ENCODE assay signal across 13 mouse cellular contexts in genomic region chr4:154472569-154472968, GRCm38 (mm10).
A peak's percentile ranks its signal among the peaks of the same experiment; 100 is the strongest.
DNase-seq lines count a peak whose midpoint lies in the region; ATAC-seq and TF ChIP-seq lines count a peak whose summit lies in the region.
"Had no signal": no experiment of that assay in that cellular context is flagged by ENCODE, and none has a peak within 500 bp of the region (broad histone marks: within the 10 kb centered on the region; RNA-seq: fewer than 3 reads in every experiment).

No protein-coding gene starts in this region.

- H3K4me1 ChIP-seq in midbrain, embryonic 10.5 days = peaks cover 66% of the 10 kb centered on the region
- peaks cover 13% of the 10 kb centered on the region; the same call in 1 of the 2 replicates for H3K4me1 ChIP-seq in midbrain, postnatal 0 days (ENCODE audit: insufficient read depth, low read length)
- H3K4me1 ChIP-seq in forebrain, embryonic 13.5 days = peaks cover 36% of the 10 kb centered on the region
- peaks cover 27% of the 10 kb centered on the region for H3K4me1 ChIP-seq in hindbrain, embryonic 16.5 days (ENCODE audit: control insufficient read depth, insufficient read depth, low read depth, low read length)
- peaks cover 38% of the 10 kb centered on the region for H3K4me1 ChIP-seq in neural tube, embryonic 11.5 days (ENCODE audit: control insufficient read depth, insufficient read depth, low read length)

- H3K9ac ChIP-seq in midbrain, postnatal 0 days (replicated peaks; ENCODE audit: low read length, poor library complexity, severe bottlenecking) = no peak overlapping the region
- H3K9ac ChIP-seq in forebrain, embryonic 13.5 days = peak overlapping the region; percentile 48
- no peak overlapping the region for H3K9ac ChIP-seq in hindbrain, embryonic 16.5 days (ENCODE audit: low read depth, low read length)
- no peak overlapping the region for H3K9ac ChIP-seq in neural tube, embryonic 11.5 days (ENCODE audit: low read length)

- H3K27me3 ChIP-seq in midbrain, embryonic 10.5 days (ENCODE audit: low read depth, poor library complexity, severe bottlenecking) = peaks cover 94% of the 10 kb centered on the region
- H3K27me3 ChIP-seq in midbrain, postnatal 0 days (ENCODE audit: insufficient read depth, low read length) = peaks cover 21% of the 10 kb centered on the region
- H3K27me3 ChIP-seq in forebrain, embryonic 13.5 days = peaks cover 79% of the 10 kb centered on the region
- H3K27me3 ChIP-seq in hindbrain, embryonic 16.5 days (replicated peaks; ENCODE audit: control insufficient read depth, insufficient read depth, low read length) = peaks cover 40% of the 10 kb centered on the region
- H3K27me3 ChIP-seq in neural tube, embryonic 11.5 days (ENCODE audit: control insufficient read depth, insufficient read depth, low read length) = peaks cover 61% of the 10 kb centered on the region

- H3K4me3 ChIP-seq in midbrain, embryonic 10.5 days = peak overlapping the region; percentile 16; the same call in 1 of the 2 replicates
- H3K4me3 ChIP-seq in midbrain, postnatal 0 days (ENCODE audit: low read depth, low read length) = no peak overlapping the region
- H3K4me3 ChIP-seq in forebrain, embryonic 13.5 days = no peak overlapping the region
- no peak overlapping the region for H3K4me3 ChIP-seq in hindbrain, embryonic 16.5 days (ENCODE audit: low read length)
- H3K4me3 ChIP-seq in neural tube, embryonic 11.5 days (ENCODE audit: low read depth, low read length) = no peak overlapping the region

- peak; percentile 57 for DNase-seq in midbrain, embryonic 10.5 days (ENCODE audit: low spot score)
- DNase-seq in midbrain, postnatal 0 days (ENCODE audit: low spot score) = no peak
- DNase-seq in neural tube, embryonic 11.5 days (ENCODE audit: low spot score) = peak; percentile 42
- DNase-seq in ovary, postnatal 14 days (ENCODE audit: low spot score) = no peak
- DNase-seq in layer of hippocampus, postnatal 10 days (ENCODE audit: low spot score in 2 of 2) = no peak
- DNase-seq: cerebellum, adult 2 months; kidney, postnatal 10 days; left cerebral cortex, postnatal 4 days; thymus, postnatal 36 days had no signal

- H3K9me3 ChIP-seq in midbrain, embryonic 10.5 days (replicated peaks) = no peaks in the 10 kb centered on the region
- no peaks in the 10 kb centered on the region for H3K9me3 ChIP-seq in midbrain, postnatal 0 days (ENCODE audit: low read length)
- no peaks in the 10 kb centered on the region for H3K9me3 ChIP-seq in forebrain, embryonic 13.5 days (replicated peaks)
- H3K9me3 ChIP-seq in hindbrain, embryonic 16.5 days (ENCODE audit: control insufficient read depth, low read length) = no peaks in the 10 kb centered on the region
- H3K9me3 ChIP-seq in neural tube, embryonic 11.5 days (ENCODE audit: control insufficient read depth, low read length) = no peaks in the 10 kb centered on the region

- ATAC-seq in midbrain, postnatal 0 days (ENCODE audit: low FRiP score) = no peak
- ATAC-seq in forebrain, embryonic 13.5 days = peak; percentile 27; the same call in 1 of the 2 replicates
- ATAC-seq in hindbrain, embryonic 16.5 days = no peak
- ATAC-seq in neural tube, embryonic 11.5 days (ENCODE audit: insufficient read depth, low FRiP score, low TSS enrichment) = no peak
- ATAC-seq in activated CD4-positive, CD25-positive, alpha-beta regulatory T cell, adult 4 months = no peak

- H3K4me2 ChIP-seq in midbrain, postnatal 0 days (ENCODE audit: low read depth, low read length, poor library complexity, severe bottlenecking) = no peak overlapping the region
- no peak overlapping the region for H3K4me2 ChIP-seq in forebrain, embryonic 13.5 days
- H3K4me2 ChIP-seq in hindbrain, embryonic 16.5 days (ENCODE audit: low read length) = no peak overlapping the region
- H3K4me2 ChIP-seq in neural tube, embryonic 11.5 days (ENCODE audit: low read depth) = 0 out of 2 replicates have a peak overlapping the region, but pooled peaks have one; percentile 10

- H3K36me3 ChIP-seq in midbrain, embryonic 10.5 days = no peaks in the 10 kb centered on the region
- H3K36me3 ChIP-seq in midbrain, postnatal 0 days (ENCODE audit: insufficient read depth, low read length) = no peaks in the 10 kb centered on the region
- peaks cover 11% of the 10 kb centered on the region; the same call in 1 of the 2 replicates for H3K36me3 ChIP-seq in forebrain, embryonic 13.5 days (ENCODE audit: poor library complexity, severe bottlenecking)
- H3K36me3 ChIP-seq in hindbrain, embryonic 16.5 days (ENCODE audit: control insufficient read depth, insufficient read depth, low read length) = no peaks in the 10 kb centered on the region
- H3K36me3 ChIP-seq in neural tube, embryonic 11.5 days (ENCODE audit: control insufficient read depth, insufficient read depth, low read length) = no peaks in the 10 kb centered on the region

- no peak for TF ChIP-seq CTCF in midbrain, postnatal 0 days (IDR thresholded peaks at IDR 0.05)

- WGBS in midbrain, embryonic 10.5 days = 25% methylated on average over 8 of the region's 8 CpGs
- 29% methylated on average over 8 of the region's 8 CpGs for WGBS in midbrain, postnatal 0 days
- 21% methylated on average over 8 of the region's 8 CpGs for WGBS in forebrain, embryonic 13.5 days
- WGBS in hindbrain, embryonic 16.5 days = 21% methylated on average over 8 of the region's 8 CpGs
- WGBS in neural tube, embryonic 11.5 days = 7% methylated on average over 8 of the region's 8 CpGs

- H3K27ac ChIP-seq in midbrain, embryonic 10.5 days (replicated peaks) = peak overlapping the region; percentile 74
- no peak overlapping the region for H3K27ac ChIP-seq in midbrain, postnatal 0 days (ENCODE audit: low read depth, low read length)
- peak overlapping the region; percentile 25; the same call in 1 of the 2 replicates for H3K27ac ChIP-seq in forebrain, embryonic 13.5 days
- H3K27ac ChIP-seq in hindbrain, embryonic 16.5 days (ENCODE audit: low read depth, low read length) = peak overlapping the region; percentile 39; the same call in 1 of the 2 replicates
- H3K27ac ChIP-seq in neural tube, embryonic 11.5 days (ENCODE audit: low read depth, low read length) = peak overlapping the region; percentile 7
- H3K27ac ChIP-seq: macrophage had no signal

Comparison
In these comparisons a context has a peak if more than half of its experiments do, and no peak if none do; other contexts are left out.
1. DNase-seq: peak in midbrain, embryonic 10.5 days (single experiment) and neural tube, embryonic 11.5 days (single experiment); none in midbrain, postnatal 0 days (single experiment), ovary, postnatal 14 days (single experiment) and layer of hippocampus, postnatal 10 days (0 of 2).